11 mouse cellular contexts compared by ENCODE assay signal in the genomic region with DNA sequence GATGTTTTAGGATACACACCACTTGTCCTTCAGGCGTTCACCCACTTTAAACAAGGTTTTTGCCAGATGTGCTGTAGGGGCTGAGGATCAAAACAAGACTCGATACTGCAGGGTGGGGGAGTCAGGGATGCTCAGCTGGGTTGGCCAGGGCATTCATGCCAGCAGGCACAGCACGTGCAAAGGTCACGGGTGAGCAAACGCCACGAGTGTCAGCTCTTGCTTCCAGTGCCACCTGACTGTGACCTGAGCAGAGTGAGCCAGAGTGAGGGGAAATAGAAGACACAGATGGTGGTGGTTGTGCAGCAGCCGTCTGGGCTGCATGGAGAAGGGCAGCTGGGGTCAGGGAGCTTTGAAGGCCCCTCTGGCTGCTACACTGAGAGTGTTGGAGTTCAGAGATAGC.
"Had no signal": no experiment of that assay in that cellular context is flagged by ENCODE, and none has a peak within 500 bp of the region (broad histone marks: within the 10 kb centered on the region; RNA-seq: fewer than 3 reads in every experiment).

No protein-coding gene starts in this region.

- H3K4me3 ChIP-seq: limb, embryonic 15.5 days; liver, embryonic 13.5 days; midbrain, embryonic 10.5 days; myocyte; neural tube, embryonic 12.5 days; stomach, embryonic 15.5 days had no signal

- H3K36me3 ChIP-seq: limb, embryonic 15.5 days; liver, embryonic 13.5 days; midbrain, embryonic 10.5 days; neural tube, embryonic 12.5 days; stomach, embryonic 15.5 days had no signal

- H3K9ac ChIP-seq: limb, embryonic 15.5 days; liver, embryonic 13.5 days; neural tube, embryonic 12.5 days; stomach, embryonic 15.5 days had no signal

- H3K4me2 ChIP-seq: limb, embryonic 15.5 days; liver, embryonic 13.5 days; neural tube, embryonic 12.5 days; stomach, embryonic 15.5 days had no signal

- H3K9me3 ChIP-seq: limb, embryonic 15.5 days; liver, embryonic 13.5 days; stomach, embryonic 15.5 days had no signal

- DNase-seq: kidney, postnatal 25 days; liver, embryonic 13.5 days; lung, adult 18-20 months; midbrain, embryonic 14.5 days; right cerebral cortex, postnatal 4 days had no signal

- ATAC-seq: intestine, postnatal 0 days had no signal

- H3K27me3 ChIP-seq: limb, embryonic 15.5 days; liver, embryonic 13.5 days; stomach, embryonic 15.5 days had no signal

- H3K4me1 ChIP-seq: limb, embryonic 15.5 days; neural tube, embryonic 12.5 days; stomach, embryonic 15.5 days had no signal

- H3K27ac ChIP-seq: limb, embryonic 15.5 days; liver, embryonic 13.5 days; midbrain, embryonic 10.5 days; neural tube, embryonic 12.5 days; stomach, embryonic 15.5 days had no signal
